Mouse (Mus musculus) intestine, embryonic 16.5 days (tissue): ENCODE results near the gene Dirc2. TPM values are rescaled to one million over a fixed set of nuclear protein-coding genes. Genes with fewer than 3 reads are reported as not detected.

Experiments
- ATAC-seq: fragments of 200-750 bp; cut with Nextera tagmentation; 2 replicates; pipeline ENCODE4 v1.8.0; 2017; ENCODE audit warnings: moderate TSS enrichment, moderate library complexity
- H3K27ac ChIP-seq: fragments of 300-500 bp; sonication (generic); 2 replicates; pipeline ENCODE4 v1.5.1; 2014; ENCODE audit warnings: mild to moderate bottlenecking, low read length
- H3K27me3 ChIP-seq: fragments of 300-500 bp; sonication (generic); replicated peaks from 2 replicates; pipeline ENCODE4 v1.6.1; 2014; ENCODE audit warnings: low read length, control low read depth, mixed read lengths; ENCODE audit not compliant: control insufficient read depth, insufficient read depth
- H3K36me3 ChIP-seq: fragments of 300-500 bp; sonication (generic); 2 replicates; pipeline ENCODE4 v1.6.1; 2014; ENCODE audit warnings: low read length, control low read depth; ENCODE audit not compliant: control insufficient read depth, insufficient read depth
- H3K4me1 ChIP-seq: fragments of 300-500 bp; sonication (generic); 2 replicates; pipeline ENCODE4 v1.6.1; 2014; ENCODE audit warnings: low read length, control low read depth, mixed read lengths; ENCODE audit not compliant: control insufficient read depth, insufficient read depth
- H3K4me2 ChIP-seq: fragments of 300-500 bp; sonication (generic); 2 replicates; pipeline ENCODE4 v1.6.1; 2014; ENCODE audit warnings: low read depth, low read length, control low read depth
- H3K4me3 ChIP-seq: fragments of 300-500 bp; sonication (generic); 2 replicates; pipeline ENCODE4 v1.5.1; 2014; ENCODE audit warnings: mild to moderate bottlenecking, low read length
- H3K9ac ChIP-seq: fragments of 300-500 bp; sonication (generic); 2 replicates; pipeline ENCODE4 v1.6.1; 2014; ENCODE audit warnings: low read depth, low read length
- H3K9me3 ChIP-seq: fragments of 300-500 bp; sonication (generic); 2 replicates; pipeline ENCODE4 v1.6.1; 2016; ENCODE audit warnings: low read length, control low read depth; ENCODE audit not compliant: control insufficient read depth
- WGBS: fragments of 180-500 bp; shearing (Covaris S2); extraction: QIAGEN DNeasy Blood & Tissue Kit; methylation state at CpG from one replicate; pipeline ENCODE4 v1.1.7; 2014; 5-methylcytosine and 5-hydroxymethylcytosine counted together
- polyA plus RNA-seq: library from polyadenylated mRNA; unstranded; fragments of >200 nt; fragmentation: Nextera tagmentation; extraction: Ambion mirVana; gene quantifications from 2 replicates; pipeline ENCODE4 v1.2.1, GENCODE M21; 2015

The Dirc2 gene
- polyA plus RNA-seq, 1 experiment from 2014 or later: 7.8 TPM

- no peaks in the 10 kb centered on the region for H3K36me3 ChIP-seq
- no peak for ATAC-seq
- H3K27me3 ChIP-seq: no peaks in the 10 kb centered on the region
- no peak overlapping the region for H3K9ac ChIP-seq
- H3K9me3 ChIP-seq: no peaks in the 10 kb centered on the region
- WGBS: 58% methylated on average over 6 of the region's 6 CpGs
- H3K4me3 ChIP-seq: no peak overlapping the region
- H3K4me2 ChIP-seq: no peak overlapping the region
- H3K4me1 ChIP-seq: no peaks in the 10 kb centered on the region
- H3K27ac ChIP-seq: no peak overlapping the region
These were observed 117.0 kb downstream of the Dirc2 start for GRCm38 (mm10) chr16:35652206-35652605.

- Histone ChIP-seq H3K4me1 (no peaks in the 10 kb centered on the region), H3K27me3 (no peaks in the 10 kb centered on the region), H3K4me3 (no peak overlapping the region), H3K27ac (no peak overlapping the region), H3K4me2 (no peak overlapping the region), H3K9ac (no peak overlapping the region), H3K36me3 (no peaks in the 10 kb centered on the region), H3K9me3 (no peaks in the 10 kb centered on the region)
- no peak for ATAC-seq
- WGBS: 81% methylated on average over 4 of the region's 4 CpGs
These were observed 120.3 kb downstream of the Dirc2 start for GRCm38 (mm10) chr16:35648862-35649261.

Other genes with a start within 250 kb of the Dirc2 start
- gene Sema5b, start 228.2 kb downstream of the Dirc2 start, polyA plus RNA-seq: 4.2 and 5.1 TPM in 2 replicates
- gene Hspbap1, start 1.0 kb upstream of the Dirc2 start, polyA plus RNA-seq: 14.6 and 15.9 TPM in 2 replicates
- gene Parp14, start 102.2 kb upstream of the Dirc2 start, polyA plus RNA-seq: 2.2 TPM in 2 replicates
- 13.0 and 15.5 TPM in 2 replicates for gene Parp9, start 169.1 kb upstream of the Dirc2 start, polyA plus RNA-seq
- gene Dtx3l, start 169.8 kb upstream of the Dirc2 start, polyA plus RNA-seq: 8.5 and 9.2 TPM in 2 replicates
- gene Kpna1, start 209.4 kb upstream of the Dirc2 start, polyA plus RNA-seq: 31.6 and 33.3 TPM in 2 replicates